9 mouse cellular contexts compared by ENCODE assay signal in genomic region chr4:40285582-40285981, GRCm38 (mm10). TPM values are rescaled to one million over a fixed set of nuclear protein-coding genes. Genes with fewer than 3 reads are reported as not detected.
DNase-seq lines count a peak whose midpoint lies in the region; ATAC-seq and TF ChIP-seq lines count a peak whose summit lies in the region.
"Had no signal": no experiment of that assay in that cellular context is flagged by ENCODE, and none has a peak within 500 bp of the region (broad histone marks: within the 10 kb centered on the region; RNA-seq: fewer than 3 reads in every experiment).

No protein-coding gene starts in this region.

- H3K4me2 ChIP-seq in liver, embryonic 12.5 days: no peak overlapping the region

- WGBS in liver, adult 2 months: 10% methylated on average over 4 of the region's 4 CpGs
- 12% methylated on average over 4 of the region's 4 CpGs for WGBS in liver, embryonic 12.5 days (ENCODE audit: insufficient replicate concordance)

- H3K9me3 ChIP-seq in liver, embryonic 12.5 days (replicated peaks): peaks cover 2% of the 10 kb centered on the region; the same call in 1 of the 2 replicates

- peak; percentile 67 for TF ChIP-seq CTCF in liver, adult 2 months (IDR thresholded peaks at IDR 0.05; ENCODE audit: low read depth, low read length)

- no peak overlapping the region for H3K9ac ChIP-seq in liver, adult 2 months (ENCODE audit: low read depth, low read length)
- H3K9ac ChIP-seq in liver, embryonic 12.5 days: no peak overlapping the region

- ATAC-seq in liver, embryonic 12.5 days: no peak

- no peak overlapping the region for H3K4me3 ChIP-seq in liver, adult 2 months (ENCODE audit: insufficient read depth, low read depth, low read length)
- H3K4me3 ChIP-seq in liver, embryonic 12.5 days: no peak overlapping the region

- H3K27ac ChIP-seq in liver, adult 2 months (replicated peaks; ENCODE audit: insufficient read depth, low read depth, low read length): no peak overlapping the region
- no peak overlapping the region for H3K27ac ChIP-seq in liver, embryonic 12.5 days
- H3K27ac ChIP-seq: macrophage had no signal

- H3K27me3 ChIP-seq in liver, adult 2 months (ENCODE audit: control insufficient read depth, insufficient read depth, low read length): no peaks in the 10 kb centered on the region
- H3K27me3 ChIP-seq in liver, embryonic 12.5 days (replicated peaks): no peaks in the 10 kb centered on the region

- TF ChIP-seq POLR2A in liver, adult 2 months (IDR thresholded peaks at IDR 0.05; ENCODE audit: extremely low read depth, insufficient read depth, low read length): no peak

- DNase-seq in liver, adult 2 months (ENCODE audit: extremely low read depth, low read depth, low spot score): peak; percentile 53
- DNase-seq in adipocyte (ENCODE audit: low spot score): peak; percentile 83
- peak; percentile 75 for DNase-seq in embryo, embryonic 10 days (ENCODE audit: low spot score)
- peak; percentile 86 for DNase-seq in induced T-regulatory cell, adult 2 months (ENCODE audit: low read depth)
- DNase-seq in left cerebral cortex, postnatal 4 days: peak; percentile 61
- peak; percentile 72 for DNase-seq in retina, postnatal 1 day
- peak; percentile 74 for DNase-seq in urinary bladder, postnatal 14 days (ENCODE audit: low spot score)

- no peaks in the 10 kb centered on the region for H3K79me2 ChIP-seq in liver, adult 2 months (ENCODE audit: control insufficient read depth, insufficient read depth, low read length)

- intact Hi-C loops in left cerebral cortex, postnatal 4 days (cut with DNase I): no loop called here

- no peaks in the 10 kb centered on the region for H3K36me3 ChIP-seq in liver, adult 2 months (ENCODE audit: control insufficient read depth, insufficient read depth, low read length)
- no peaks in the 10 kb centered on the region for H3K36me3 ChIP-seq in liver, embryonic 12.5 days

- H3K4me1 ChIP-seq in liver, adult 2 months (ENCODE audit: control insufficient read depth, insufficient read depth, low read length): no peaks in the 10 kb centered on the region
- H3K4me1 ChIP-seq in liver, embryonic 12.5 days: no peaks in the 10 kb centered on the region

RNA-seq across cellular contexts. Expression of gene Ndufb6, which starts 6.4 kb away (rescaled TPM):
- 154 and 169 TPM in 2 replicates for total RNA-seq in liver, adult 2 months (2014; rRNA removed)
- 135 and 138 TPM in 2 replicates for polyA plus RNA-seq in liver, adult 2 months (2012; rRNA removed)
- polyA plus RNA-seq in liver, embryonic 12.5 days (2016; fragmentation: Nextera tagmentation; extraction: Ambion mirVana): 207 and 214 TPM in 2 replicates
- 100 to 1,000 TPM; 159 to 164 TPM for total RNA-seq in left cerebral cortex, postnatal 4 days (2021)

RNA-seq across cellular contexts. Expression of gene Topors, which starts 15.9 kb away (rescaled TPM):
- 22.4 and 23.1 TPM in 2 replicates for total RNA-seq in liver, adult 2 months (2014; rRNA removed)
- polyA plus RNA-seq in liver, adult 2 months (2012; rRNA removed): 2.7 and 3.0 TPM in 2 replicates
- 26.5 and 26.7 TPM in 2 replicates for polyA plus RNA-seq in liver, embryonic 12.5 days (2016; fragmentation: Nextera tagmentation; extraction: Ambion mirVana)
- total RNA-seq in left cerebral cortex, postnatal 4 days (2021): 10 to 100 TPM; 22.3 to 24.3 TPM

RNA-seq across cellular contexts. Expression of gene Smim27, which starts 16.2 kb away (rescaled TPM):
- 3.0 and 5.7 TPM in 2 replicates for total RNA-seq in liver, adult 2 months (2014; rRNA removed)
- polyA plus RNA-seq in liver, adult 2 months (2012; rRNA removed): 28.9 and 29.7 TPM in 2 replicates
- 21.5 and 23.9 TPM in 2 replicates for polyA plus RNA-seq in liver, embryonic 12.5 days (2016; fragmentation: Nextera tagmentation; extraction: Ambion mirVana)
- total RNA-seq in left cerebral cortex, postnatal 4 days (2021): 10 to 100 TPM in 1 of 2 experiments, 1 to 10 TPM in 1; 9.0 to 19.4 TPM

RNA-seq across cellular contexts. Expression of gene Ddx58, which starts 46.0 kb away (rescaled TPM):
- 29.2 and 29.9 TPM in 2 replicates for total RNA-seq in liver, adult 2 months (2014; rRNA removed)
- 9.1 and 11.6 TPM in 2 replicates for polyA plus RNA-seq in liver, adult 2 months (2012; rRNA removed)
- polyA plus RNA-seq in liver, embryonic 12.5 days (2016; fragmentation: Nextera tagmentation; extraction: Ambion mirVana): 3.0 and 3.2 TPM in 2 replicates
- 1 to 10 TPM; 3.3 to 4.0 TPM for total RNA-seq in left cerebral cortex, postnatal 4 days (2021)
